Mouse (Mus musculus): ENCODE data around the gene Dmkn.
"Not testable (repeated sequence)": the region's sequence is repeated elsewhere in the genome, so short reads cannot be mapped to it uniquely, and the experiment has no call there.

The Dmkn gene

DNA sequence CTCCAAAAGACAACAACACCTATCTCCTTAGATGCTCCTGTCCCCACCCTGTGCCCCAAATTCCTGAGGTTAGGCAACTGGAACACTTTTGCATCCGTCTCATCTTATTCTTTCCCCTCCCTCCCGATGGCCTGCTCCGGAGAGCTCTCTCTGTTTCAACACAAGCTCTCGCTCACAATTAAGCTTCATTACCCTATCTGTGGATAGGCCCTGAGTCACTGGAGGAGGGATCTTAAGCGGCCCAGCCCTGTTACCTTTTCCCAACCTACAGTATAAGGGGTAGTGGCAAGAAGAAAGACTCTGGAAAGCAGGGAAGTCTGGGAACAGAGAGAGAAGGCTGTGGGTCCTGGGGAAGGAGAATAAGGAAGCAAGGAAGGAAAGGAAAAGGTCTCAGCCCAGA lies at the start of gene Dmkn:
TSS of gene Dmkn (plus strand) at position 301 of the 400 bp plus-strand sequence.
- DNase-seq (ENCODE audit: low read depth, low spot score): no peak

DNA sequence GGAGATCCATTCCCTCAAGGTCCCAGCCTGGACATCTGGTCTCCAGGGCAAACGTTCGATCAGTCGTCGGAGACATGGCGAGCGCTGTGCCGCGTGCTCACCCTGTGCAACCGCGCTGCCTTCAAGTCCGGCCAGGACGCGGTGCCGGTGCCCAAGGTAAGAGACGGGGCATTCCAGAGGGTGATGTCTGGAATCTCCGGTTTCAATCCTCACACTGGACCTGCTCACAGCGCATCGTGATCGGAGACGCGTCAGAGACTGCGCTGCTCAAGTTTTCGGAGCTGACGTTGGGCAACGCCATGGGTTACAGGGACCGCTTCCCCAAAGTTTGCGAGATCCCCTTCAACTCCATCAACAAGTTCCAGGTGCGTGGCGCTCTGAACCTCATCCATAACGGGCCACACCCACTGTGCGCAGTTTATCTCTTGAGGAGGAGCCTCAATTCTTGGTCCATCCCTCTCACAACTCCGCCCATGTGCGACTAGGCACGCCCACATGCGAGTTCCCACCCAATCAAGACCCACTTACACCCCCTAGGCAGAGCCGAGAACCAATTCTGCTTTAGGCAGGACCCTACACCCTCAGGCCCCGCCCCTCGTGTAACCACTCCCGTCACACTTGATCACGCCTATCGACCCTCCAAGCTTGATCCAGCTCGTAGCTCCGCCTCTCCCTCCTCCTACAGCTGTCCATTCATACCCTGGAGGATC lies 46.4 kb upstream of the Dmkn start:
- peak; percentile 73 for DNase-seq (ENCODE audit: low read depth, low spot score)

DNA sequence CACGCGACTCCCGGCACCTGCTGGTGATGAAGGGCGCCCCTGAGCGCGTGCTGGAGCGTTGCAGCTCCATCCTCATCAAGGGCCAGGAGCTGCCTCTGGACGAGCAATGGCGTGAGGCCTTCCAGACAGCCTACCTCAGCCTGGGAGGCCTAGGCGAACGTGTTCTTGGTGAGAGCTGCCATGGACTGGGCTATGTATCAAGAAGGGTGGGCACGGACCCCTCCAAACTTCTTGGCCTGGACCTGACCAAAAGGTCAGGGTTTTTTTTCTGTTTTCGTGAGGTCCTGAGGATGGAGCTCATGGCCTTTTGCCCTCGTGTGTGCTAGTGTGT lies 45.9 kb upstream of the Dmkn start:
- no peak for DNase-seq (ENCODE audit: low read depth, low spot score)

DNA sequence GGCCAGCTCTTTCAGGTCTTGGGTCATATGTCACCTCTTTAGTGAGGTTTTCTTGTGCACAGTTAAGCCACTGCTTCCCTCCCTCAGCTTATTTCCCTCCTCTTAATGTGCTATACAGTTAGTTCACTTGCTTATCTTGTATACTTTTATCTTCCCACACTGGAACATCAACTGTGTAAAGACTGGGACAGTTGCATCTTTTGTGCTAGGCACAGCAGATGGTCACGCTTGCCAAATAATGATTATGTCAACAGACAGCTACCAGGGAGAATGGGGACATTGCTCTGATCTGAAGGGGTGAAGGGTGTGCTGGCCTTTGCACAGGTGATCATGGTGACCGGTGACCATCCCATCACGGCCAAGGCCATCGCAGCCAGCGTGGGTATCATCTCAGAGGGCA lies 43.9 kb upstream of the Dmkn start:
- no peak for DNase-seq (ENCODE audit: low read depth, low spot score)

DNA sequence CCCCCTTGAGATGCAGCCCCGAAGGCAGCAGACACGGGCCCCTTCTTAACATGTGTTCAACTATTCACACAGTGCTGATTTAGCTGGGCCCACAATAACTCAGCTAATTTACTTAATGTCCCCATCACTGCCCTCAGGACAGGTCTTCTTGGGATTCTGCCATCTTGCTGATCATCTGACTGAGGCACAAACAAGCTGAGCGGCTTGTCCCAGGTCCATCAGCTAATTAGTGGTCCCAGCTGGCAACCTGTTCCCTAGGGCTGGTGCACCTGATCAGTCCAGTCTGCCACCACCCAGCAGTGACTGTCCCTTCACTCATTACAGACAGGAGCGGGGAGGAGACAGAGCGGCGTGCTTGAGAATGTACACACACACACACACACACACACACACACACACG lies 42.3 kb upstream of the Dmkn start:
- DNase-seq (ENCODE audit: low read depth, low spot score): no peak

DNA sequence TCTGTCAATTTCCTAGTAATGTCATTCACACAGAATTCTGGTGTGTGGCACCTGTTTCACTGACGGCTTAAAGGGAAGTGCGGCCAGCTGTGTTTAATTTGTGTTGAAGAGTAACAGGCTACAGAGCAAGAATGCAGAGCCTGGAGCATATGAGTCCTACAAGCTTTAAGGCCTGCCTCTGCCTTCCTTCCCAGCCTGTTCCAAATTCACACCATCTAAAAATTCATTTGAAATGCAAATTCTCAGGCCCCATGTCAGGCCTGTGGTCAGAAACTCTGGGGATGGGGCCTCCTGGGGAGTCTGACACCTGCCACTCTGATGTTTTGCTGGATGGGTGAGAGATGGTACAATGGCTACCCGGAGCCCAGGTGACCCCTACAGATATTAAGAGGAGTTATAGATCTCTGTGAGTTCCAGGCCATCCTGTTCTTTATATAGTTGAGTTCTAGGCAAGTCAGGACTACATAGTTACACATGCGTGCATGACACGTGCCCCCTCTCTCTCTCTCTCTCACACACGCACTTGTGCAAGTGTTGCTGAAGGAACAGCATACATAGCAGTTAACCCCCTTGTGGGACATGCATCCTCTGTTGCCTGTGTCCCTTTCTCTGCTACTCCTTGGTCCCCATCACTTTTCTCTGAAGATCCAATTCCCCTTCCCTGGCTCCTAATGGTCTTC lies 40.1 kb upstream of the Dmkn start:
- DNase-seq (ENCODE audit: low read depth, low spot score): no peak

DNA sequence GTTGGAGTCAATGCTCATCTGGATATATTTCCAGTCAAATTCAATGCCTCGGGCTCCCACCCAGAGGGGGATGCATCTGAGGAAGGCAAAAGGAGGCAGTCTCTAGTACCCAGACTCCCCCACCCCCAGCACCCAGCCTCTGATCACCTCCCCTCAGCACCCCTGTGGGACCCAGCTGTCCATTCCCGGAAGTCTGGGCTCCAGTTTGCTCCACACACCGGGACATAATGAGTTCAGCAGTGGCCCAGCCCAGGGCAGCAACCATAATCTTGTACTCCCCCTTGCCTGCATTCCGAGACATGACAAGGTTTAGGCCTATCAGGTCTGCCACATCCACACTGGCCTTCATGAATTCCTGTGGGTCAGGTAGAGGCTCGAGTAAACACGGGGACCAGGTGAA lies 35.3 kb upstream of the Dmkn start:
- DNase-seq (ENCODE audit: low read depth, low spot score): no peak

DNA sequence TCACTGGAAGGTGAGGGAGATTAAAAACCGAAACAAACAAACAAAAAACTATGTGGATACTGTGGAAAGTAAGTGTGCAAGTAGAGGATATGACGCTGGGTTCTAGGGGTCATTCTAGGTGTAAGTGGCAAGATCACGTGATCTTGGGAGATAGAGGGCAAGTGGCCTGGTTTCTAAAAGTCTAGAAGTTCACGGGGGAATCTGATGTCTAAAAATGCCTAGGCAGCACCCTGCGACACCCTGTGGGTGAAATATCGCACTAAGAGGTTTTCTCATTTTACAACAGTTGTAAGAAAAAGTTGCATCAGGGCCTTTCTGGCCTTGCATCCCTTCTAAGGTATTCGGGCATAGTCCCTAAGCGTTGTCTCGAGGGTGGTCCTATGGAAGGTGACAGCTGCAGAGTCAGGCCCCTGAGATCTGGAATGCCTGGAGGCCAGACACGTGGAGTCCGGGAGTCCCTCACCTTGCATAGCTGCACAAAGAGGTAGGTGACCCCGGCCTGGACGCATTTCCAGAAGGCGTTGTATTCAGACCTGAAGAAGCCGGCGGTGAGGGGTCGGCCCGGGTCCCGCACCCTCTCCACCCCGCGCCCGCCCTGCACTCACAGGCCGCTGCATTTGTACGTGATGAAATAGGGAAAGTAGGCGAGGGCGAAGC lies 34.7 kb upstream of the Dmkn start:
- peak; percentile 24 for DNase-seq (ENCODE audit: low read depth, low spot score)

DNA sequence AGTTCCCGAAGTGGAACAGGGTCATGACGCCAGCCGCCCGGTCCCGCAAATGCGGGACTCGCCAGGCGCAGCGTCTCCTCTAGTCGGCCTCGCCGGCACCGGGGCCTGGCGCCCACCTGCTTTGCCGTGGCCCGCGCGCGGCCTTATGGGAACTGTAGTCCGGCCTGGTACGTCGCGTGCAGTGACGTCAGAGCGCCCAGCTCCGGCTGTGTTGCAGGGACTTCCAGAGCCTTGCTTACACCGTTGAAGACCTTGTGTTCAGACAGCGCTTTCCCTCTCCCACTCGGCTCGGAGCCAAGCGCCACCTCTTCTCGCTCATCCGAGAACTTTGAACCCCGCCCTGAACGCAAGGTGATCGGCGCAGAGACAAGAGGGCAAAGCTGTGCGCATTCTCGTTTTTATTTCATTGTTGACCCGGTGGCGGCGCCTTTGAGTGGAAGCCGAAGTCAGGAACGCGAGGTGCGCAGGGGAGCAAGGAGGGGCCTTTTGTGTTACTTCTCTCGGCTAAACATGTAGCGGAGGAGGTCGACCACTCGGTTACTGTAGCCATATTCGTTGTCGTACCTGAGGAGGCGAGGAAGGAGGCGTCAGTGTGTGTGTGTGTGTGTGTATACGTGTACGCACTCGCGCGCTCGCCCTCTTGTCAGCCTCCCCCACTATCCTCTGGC lies 34.0 kb upstream of the Dmkn start, which contains the start of gene Tmem147:
TSS of gene Tmem147 (minus strand) at position 145 of the 668 bp plus-strand sequence.
- peak; percentile 96 for DNase-seq (ENCODE audit: low read depth, low spot score)

DNA sequence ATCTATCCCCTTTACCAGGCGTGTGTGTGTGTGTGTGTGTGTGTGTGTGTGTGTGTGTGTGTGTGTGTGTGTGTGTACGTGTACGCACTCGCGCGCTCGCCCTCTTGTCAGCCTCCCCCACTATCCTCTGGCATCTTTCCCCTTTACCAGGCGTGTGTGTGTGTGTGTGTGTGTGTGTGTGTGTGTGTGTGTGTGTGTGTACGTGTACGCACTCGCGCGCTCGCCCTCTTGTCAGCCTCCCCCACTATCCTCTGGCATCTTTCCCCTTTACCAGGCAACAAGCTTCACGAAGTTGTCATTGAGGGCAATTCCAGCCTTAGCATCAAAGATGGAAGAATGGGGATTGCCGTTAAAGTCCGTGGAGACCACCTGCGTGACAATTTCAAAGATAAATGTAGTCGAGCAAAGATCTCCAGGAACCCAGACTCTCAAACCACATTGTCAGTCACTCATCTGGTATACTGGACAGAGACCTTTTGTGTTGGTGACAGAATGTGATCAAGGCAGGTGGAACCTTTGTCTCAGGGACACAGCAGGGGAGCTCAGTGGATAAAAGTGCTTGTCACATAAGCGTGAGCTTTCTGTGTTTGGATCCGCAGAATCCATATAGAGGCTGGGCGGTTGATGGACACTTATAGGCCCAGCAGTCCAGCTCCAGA lies 33.4 kb upstream of the Dmkn start:
- DNase-seq (ENCODE audit: low read depth, low spot score): peak; percentile 11

DNA sequence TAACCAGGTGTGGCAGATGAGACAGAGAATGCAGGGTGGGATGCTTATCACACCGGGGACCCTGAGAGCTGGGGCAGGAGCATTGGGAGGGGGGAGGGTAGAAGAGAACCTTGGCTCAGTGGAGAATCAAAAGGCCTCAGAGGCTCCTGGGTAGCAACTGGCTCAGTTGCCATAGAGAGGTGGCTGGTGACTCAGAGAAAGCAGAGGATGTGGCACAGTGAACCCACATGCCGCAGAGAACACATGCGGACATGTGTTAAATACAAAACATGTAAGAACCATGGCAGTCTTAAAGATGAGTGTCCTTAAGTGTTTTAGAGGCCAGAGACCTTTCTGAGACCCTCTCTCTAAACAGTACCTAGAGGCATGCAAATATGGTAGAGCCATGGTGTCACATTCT lies 27.3 kb upstream of the Dmkn start:
- no peak for DNase-seq (ENCODE audit: low read depth, low spot score)

DNA sequence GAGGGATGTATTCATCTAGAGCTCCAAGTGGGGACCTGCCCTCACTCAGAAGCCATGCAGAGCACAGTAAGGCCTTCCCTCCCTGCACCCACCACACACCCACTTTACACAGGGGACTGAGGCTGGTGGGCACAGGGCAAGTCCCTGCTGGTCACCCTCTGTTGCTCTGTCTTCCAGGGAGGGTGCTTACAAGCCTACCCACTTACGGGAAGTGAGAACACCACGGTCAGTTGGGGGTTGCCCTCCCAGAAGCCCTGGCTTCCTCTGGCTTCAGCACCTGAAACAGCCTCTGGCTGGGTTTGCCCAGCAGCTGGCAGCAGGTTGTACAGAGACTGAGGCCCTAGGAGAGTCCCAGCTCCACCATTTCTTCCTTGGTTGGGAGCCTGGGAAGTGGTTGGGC lies 21.0 kb upstream of the Dmkn start:
- DNase-seq (ENCODE audit: low read depth, low spot score): not testable (repeated sequence)

DNA sequence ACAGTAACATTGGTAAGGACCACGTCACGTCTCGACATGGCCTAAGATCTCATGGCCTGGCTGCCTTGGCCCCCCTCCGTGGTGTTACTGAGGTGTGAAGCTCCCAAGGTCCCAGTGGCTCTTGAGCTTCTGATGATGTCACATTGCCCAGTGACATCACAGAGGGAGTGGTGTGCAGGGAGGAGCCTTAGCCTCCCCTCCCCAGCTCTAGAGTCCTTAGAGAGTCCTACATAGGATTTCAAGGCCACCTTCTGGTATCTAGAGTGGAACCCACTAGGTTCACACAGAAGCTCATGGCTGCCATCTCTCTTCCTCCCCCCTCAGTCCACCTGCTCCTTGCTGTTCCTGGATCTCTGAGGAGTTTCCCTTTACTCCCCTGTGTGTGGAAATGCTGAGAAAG lies 19.9 kb upstream of the Dmkn start, which contains the start of gene Gapdhs:
TSS of gene Gapdhs (minus strand) at position 65 of the 400 bp plus-strand sequence.
- DNase-seq (ENCODE audit: low read depth, low spot score): not testable (repeated sequence)

DNA sequence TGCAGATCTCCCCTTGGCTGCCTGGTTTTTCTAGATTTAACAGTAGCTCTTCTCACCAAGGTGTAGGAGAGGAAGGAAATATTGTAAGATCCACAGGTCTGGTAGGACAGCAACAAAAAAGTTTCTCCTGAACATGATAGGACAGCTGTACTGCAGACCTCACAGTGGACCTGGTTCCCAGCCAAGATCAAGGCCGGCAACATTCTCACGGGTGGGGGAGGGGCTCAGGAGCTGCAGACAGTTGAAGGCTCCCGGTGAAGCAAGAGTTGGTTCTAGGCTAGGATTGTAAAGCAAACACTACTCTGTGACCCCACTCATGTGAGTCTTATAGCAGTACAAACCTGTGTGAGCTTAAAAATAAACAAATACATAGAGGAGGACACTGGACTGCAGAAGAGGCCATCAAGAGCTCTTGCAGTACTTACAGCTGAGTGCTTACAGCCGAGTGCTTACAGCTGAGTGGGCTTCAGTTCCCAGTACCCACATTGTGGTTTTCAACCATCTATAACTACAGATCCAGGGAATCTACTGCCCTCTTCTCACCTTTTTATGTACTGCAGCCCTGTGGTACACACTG lies 19.4 kb upstream of the Dmkn start:
- no peak for DNase-seq (ENCODE audit: low read depth, low spot score)

DNA sequence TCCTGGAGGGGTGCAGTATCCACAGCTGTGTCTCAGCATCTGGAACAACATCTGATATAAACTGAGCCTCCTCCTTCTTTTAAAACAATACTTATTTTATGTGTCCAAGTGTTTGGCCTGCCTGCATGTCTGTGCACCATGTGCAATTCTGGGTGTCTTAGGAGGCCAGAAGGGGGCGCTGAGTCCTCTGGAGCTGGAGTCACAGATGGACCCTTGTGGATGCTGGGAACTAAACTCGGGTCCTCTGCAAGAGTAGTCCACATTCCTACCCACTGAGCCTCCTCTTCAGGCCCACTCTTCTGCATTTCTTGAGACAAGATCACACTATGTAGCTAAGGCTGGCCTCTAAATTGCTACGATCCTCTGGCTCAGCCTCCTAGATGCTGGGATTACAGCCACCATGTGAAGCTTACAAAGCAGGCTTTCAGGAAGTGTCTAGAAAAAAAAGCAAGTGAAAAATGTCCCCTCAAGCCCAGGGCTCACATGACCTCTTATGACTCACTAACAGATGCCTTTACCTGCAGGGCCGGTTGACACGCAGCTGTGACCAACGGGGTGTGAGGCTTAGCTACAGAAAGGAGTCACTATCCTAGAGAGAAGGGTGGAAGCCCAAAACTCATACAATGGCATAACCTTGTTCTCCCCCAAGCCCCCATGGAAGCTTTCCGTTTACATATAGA lies 15.9 kb upstream of the Dmkn start:
- peak; percentile 14 for DNase-seq (ENCODE audit: low read depth, low spot score)

DNA sequence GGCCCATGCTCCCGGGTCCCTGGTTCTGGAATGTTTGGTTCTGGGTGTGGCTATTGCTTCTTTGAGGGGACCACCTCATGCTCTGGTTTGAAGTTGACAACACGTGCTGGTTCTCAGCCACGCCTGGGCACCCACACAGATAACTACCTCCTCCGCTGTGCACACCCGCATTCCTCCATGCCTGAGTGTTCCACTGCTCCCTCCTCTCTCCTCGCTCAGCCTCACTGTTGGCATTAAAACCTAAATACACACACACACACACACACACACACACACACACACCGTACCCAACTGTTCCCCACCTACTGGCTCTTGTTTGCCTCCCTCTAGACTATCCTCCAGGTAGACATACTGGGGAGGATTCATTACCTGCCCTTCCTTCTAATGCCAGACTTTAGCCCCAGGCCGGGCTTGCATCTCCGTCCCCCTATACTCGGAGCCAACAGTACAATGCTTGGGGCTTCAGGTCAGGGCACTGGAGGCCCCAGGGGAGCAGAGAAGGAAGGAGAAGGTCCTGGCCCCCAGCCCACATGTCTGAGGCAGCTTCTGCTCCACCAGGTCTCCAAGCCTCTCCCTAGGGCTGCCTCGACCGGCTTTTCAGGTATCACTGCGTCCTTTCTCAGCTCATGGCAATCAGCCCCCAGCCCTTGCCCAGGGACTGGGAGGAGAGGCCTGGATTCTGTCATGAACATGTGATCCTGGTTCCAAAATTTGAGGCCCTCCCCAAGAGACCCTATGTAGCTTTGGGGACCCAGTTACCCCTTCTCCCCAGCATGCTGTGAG lies 13.5 kb upstream of the Dmkn start:
- no peak for DNase-seq (ENCODE audit: low read depth, low spot score)

DNA sequence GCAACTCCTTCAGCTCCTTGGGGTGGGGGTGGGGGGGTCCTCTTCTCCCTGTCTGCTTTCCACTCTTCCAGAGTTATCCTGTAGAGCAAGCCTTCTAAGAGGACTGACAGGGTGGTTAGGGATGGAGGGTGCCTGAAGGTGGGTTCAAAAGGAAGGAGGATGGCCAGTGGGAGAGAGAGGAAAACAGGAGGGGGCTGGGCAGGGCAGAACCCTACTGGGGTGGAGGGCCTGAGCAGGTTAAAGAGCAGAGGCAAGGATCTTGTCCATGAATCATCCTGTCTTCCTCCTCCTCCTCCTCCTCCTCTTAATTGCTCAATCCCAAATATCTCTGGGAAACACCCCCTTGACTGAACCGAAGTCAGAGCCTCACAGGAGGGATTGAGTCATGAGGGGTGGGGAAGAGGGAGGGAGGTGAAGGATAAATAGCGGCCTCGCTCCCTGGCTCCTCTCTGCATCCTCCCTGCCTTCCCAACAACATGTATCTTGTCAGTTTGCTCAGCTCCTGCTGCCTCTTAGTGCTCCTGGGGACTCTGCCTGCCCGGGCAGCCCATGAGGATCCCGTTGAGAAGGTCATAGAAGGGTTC lies 12.4 kb upstream of the Dmkn start, which contains the start of gene Sbsn:
TSS of gene Sbsn (plus strand) at position 386 of the 584 bp plus-strand sequence.
- no peak for DNase-seq (ENCODE audit: low read depth, low spot score)

DNA sequence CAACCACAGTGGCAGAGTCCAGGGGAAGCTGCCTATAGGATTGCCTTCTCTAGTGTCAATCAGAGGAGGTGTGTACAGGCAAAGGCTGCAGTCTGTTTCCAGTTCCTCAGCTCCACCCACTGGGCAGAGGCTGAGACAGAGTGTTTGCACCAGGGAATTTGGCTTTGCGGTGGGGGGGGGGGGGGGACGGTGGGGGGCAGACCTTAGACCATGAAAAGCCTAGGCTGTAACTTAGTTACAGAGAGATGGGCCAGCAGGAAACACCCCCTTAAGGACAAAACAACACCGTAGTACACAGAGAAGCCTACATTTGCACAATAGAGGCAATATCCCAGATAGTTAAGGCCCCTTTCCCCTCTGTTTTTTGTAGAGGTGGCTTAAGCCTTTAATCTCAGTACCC lies 6.6 kb upstream of the Dmkn start:
- no peak for DNase-seq (ENCODE audit: low read depth, low spot score)

DNA sequence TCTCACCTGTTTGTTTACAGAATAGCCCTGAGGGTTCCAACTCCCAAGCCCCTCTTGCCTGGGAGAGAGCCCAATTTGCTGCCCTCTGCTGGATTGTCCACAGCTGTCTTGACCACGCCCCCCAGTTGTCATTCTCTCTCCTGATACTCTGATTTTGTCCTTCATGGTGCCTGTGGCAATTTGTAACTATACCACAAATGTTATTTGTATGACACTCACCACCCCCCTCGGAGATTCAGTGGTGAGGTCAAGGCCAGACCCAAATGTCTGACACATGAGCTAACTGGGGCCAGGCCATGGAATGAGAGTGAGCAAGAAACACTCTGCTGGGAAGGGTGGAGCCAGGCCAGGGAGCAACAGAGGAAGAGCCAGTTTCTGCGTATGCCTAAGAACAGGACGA lies 4.7 kb upstream of the Dmkn start:
- peak; percentile 25 for DNase-seq (ENCODE audit: low read depth, low spot score)

Data from CD4-positive, CD25-positive, alpha-beta regulatory T cell, adult 2 months (primary cell).